Mouse (Mus musculus): ENCODE measurements around the gene Oscar. TPM values are rescaled to one million over a fixed set of nuclear protein-coding genes. Genes with fewer than 3 reads are reported as not detected.

Oscar gene
- 0.12 TPM in 1 of 2 replicates, not detected in the other for polyA plus RNA-seq (2015; fragmentation: Nextera tagmentation; extraction: Ambion mirVana)

DNA sequence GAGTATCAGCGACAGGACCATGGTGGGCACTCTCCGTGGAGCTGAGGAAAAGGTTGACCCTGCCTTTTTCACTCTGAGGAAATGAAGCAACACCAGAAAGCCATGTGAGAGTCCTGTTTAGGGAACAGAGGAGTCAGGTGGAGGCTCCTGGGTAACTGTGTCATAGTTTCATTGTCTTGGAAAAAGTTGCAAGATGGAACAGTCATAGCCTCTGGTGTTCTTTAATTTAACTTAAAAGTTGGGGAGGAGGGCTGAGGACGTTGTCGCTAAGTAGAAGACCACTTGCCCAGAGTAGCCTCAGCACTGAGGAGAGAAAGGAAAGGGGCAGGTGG, at the start of gene Oscar:
TSS of gene Oscar (minus strand) at position 101 of the 332 bp plus-strand sequence.
- H3K4me3 ChIP-seq (ENCODE audit: low read depth, low read length), result peak within 1 kb of the TSS; percentile 75
- WGBS (ENCODE audit: insufficient replicate concordance), result 69% methylated on average over 4 of the region's 4 CpGs
- peaks cover 22% of the 10 kb centered on the region for H3K36me3 ChIP-seq (replicated peaks; ENCODE audit: insufficient read depth, low read length)
- H3K27ac ChIP-seq (ENCODE audit: low read depth), result no peak within 1 kb of the TSS
- H3K9me3 ChIP-seq (ENCODE audit: low read length), result no peaks in the 10 kb centered on the region
- no peaks in the 10 kb centered on the region for H3K27me3 ChIP-seq (ENCODE audit: insufficient read depth, low read length)
- no peak for TF ChIP-seq CTCF (IDR thresholded peaks at IDR 0.05; ENCODE audit: low read depth)
- TF ChIP-seq EP300 (IDR thresholded peaks at IDR 0.05; ENCODE audit: low read depth), result no peak
- ATAC-seq, result no peak
- H3K4me2 ChIP-seq (ENCODE audit: low read depth, low read length), result peak within 1 kb of the TSS; percentile 78
- peaks cover 14% of the 10 kb centered on the region for H3K4me1 ChIP-seq (ENCODE audit: insufficient read depth)
- DNase-seq, result no peak
- H3K9ac ChIP-seq (replicated peaks), result no peak within 1 kb of the TSS

DNA sequence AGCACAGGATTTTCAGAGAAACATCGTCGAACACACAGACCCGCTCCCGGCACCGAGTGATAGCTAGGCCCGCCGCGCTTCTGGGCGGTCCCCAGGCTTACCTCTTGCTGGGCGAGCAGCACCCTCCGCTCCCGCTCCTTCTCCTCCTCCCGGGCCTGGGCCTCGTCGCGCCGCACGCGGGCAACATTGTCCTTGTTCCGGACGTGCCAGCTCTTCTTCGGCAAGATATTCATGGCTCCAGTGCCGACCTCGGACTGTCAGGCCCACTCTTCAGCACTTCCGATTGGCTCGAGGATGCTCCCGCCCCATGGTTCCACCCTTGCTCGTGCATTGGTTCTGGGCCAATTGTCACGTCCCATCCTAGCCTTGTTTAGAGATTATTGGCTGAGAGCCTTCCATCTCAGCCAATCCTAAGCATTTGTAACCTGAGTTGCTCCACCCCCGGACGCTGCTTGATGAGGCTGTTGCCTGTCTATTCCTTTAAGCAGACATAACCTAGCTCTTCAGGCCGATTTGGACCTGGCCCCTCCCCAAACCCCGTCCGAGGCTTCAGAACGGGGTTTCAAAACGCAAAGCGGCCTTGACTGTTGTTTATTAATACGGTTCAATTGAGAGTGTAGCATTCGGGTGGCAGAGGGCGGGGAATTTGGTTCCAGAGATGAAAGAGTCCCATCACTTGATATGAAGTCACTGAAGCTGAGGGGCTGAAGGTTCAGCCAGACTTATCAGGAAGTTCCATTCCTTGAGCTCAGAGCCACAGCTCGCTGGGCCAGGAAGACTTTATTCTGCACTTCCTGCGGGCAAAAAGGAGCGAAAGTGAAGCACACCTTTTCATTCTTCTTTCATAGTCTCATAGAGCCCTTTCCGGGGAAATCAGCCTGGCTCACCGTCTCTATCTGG, 49.5 kb upstream of the Oscar start, which contains the start of gene Leng1:
TSS of gene Leng1 (minus strand) at position 626 of the 900 bp plus-strand sequence.
- Histone ChIP-seq H3K9me3 (ENCODE audit: low read length) (no peaks in the 10 kb centered on the region), H3K4me2 (ENCODE audit: low read depth, low read length) (peak within 1 kb of the TSS; percentile 91), H3K27ac (ENCODE audit: low read depth) (peak within 1 kb of the TSS; percentile 95), H3K27me3 (ENCODE audit: insufficient read depth, low read length) (no peaks in the 10 kb centered on the region), H3K4me3 (ENCODE audit: low read depth, low read length) (peak within 1 kb of the TSS; percentile 80), H3K36me3 (replicated peaks; ENCODE audit: insufficient read depth, low read length) (peaks cover 32% of the 10 kb centered on the region), H3K9ac (replicated peaks) (peak within 1 kb of the TSS; percentile 91), H3K4me1 (ENCODE audit: insufficient read depth) (peaks cover 19% of the 10 kb centered on the region)
- peak; percentile 99 for ATAC-seq
- DNase-seq, result peak; percentile 95
- WGBS (ENCODE audit: insufficient replicate concordance), result 4% methylated on average over 45 of the region's 45 CpGs
- TF ChIP-seq EP300 (IDR thresholded peaks at IDR 0.05; ENCODE audit: low read depth) (no peak), CTCF (IDR thresholded peaks at IDR 0.05; ENCODE audit: low read depth) (no peak)

DNA sequence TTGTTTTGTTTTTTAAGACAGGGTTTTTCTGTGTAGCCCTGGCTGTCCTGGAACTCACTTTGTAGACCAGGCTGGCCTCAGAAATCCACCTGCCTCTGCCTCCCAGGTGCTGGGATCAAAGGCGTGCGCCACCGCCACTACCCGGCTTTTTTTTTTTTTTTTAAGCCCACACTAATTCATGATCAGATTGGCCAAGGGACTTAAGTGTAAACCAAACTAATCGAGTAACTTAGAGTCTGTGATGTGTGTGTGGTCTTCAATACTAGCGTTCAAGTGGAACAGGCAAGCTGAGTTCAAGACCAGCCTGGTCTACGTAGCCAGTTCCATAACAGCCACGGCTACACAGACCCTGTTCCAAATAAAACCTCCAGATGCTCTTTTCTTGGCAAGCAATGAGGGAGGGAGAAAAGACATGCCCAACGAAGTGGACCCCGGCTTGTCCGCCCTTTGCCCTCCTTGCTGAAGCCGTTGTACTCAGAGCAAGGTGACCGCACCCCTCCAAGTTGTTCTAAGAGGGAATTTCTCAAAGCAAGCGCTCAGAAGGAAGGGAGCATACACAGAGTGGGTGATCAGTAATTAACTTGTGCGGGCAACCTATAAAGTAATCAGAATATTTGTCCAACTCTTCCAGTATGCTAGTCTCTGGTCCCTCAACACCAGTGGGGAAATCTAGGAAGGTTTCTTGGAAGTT, 48.7 kb upstream of the Oscar start:
- Histone ChIP-seq H3K4me3 (ENCODE audit: low read depth, low read length) (peak overlapping the region; percentile 80), H3K27me3 (ENCODE audit: insufficient read depth, low read length) (no peaks in the 10 kb centered on the region), H3K4me2 (ENCODE audit: low read depth, low read length) (peak overlapping the region; percentile 91), H3K27ac (ENCODE audit: low read depth) (peak overlapping the region; percentile 95), H3K9me3 (ENCODE audit: low read length) (no peaks in the 10 kb centered on the region), H3K4me1 (ENCODE audit: insufficient read depth) (peaks cover 19% of the 10 kb centered on the region), H3K9ac (replicated peaks) (peak overlapping the region; percentile 91), H3K36me3 (replicated peaks; ENCODE audit: insufficient read depth, low read length) (peaks cover 39% of the 10 kb centered on the region)
- DNase-seq (peak; percentile 40), ATAC-seq (peak; percentile 38)
- TF ChIP-seq EP300 (IDR thresholded peaks at IDR 0.05; ENCODE audit: low read depth) (no peak), CTCF (IDR thresholded peaks at IDR 0.05; ENCODE audit: low read depth) (no peak)
- 20% methylated on average over 15 of the region's 15 CpGs for WGBS (ENCODE audit: insufficient replicate concordance)

DNA sequence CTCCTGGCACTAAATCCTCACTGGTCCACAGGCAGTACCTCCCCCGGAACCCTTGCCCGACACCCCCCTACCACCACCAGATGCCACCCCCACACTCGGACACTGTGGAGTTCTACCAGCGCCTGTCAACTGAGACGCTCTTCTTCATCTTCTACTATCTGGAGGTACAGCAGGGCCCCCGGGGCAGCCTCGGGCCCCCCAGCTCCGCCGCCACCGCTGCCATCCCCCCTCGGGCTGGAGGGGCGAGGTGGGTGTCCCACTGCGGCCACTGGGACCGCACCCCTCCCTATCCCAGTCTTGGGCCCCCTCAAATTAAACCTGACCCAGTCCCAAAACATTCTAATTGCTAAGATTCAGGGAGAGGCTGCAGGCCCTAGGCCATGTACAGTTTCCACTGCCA, 42.6 kb upstream of the Oscar start:
- Histone ChIP-seq H3K9ac (replicated peaks) (no peak overlapping the region), H3K27ac (ENCODE audit: low read depth) (no peak overlapping the region), H3K36me3 (replicated peaks; ENCODE audit: insufficient read depth, low read length) (peaks cover 98% of the 10 kb centered on the region), H3K9me3 (ENCODE audit: low read length) (no peaks in the 10 kb centered on the region), H3K4me2 (ENCODE audit: low read depth, low read length) (no peak overlapping the region), H3K27me3 (ENCODE audit: insufficient read depth, low read length) (no peaks in the 10 kb centered on the region), H3K4me3 (ENCODE audit: low read depth, low read length) (no peak overlapping the region), H3K4me1 (ENCODE audit: insufficient read depth) (peaks cover under 1% of the 10 kb centered on the region; the same call in 1 of the 2 replicates)
- DNase-seq (no peak), ATAC-seq (no peak)
- WGBS (ENCODE audit: insufficient replicate concordance), result 92% methylated on average over 12 of the region's 14 CpGs
- no peak for TF ChIP-seq EP300 (IDR thresholded peaks at IDR 0.05; ENCODE audit: low read depth)
- no peak for TF ChIP-seq CTCF (IDR thresholded peaks at IDR 0.05; ENCODE audit: low read depth)

DNA sequence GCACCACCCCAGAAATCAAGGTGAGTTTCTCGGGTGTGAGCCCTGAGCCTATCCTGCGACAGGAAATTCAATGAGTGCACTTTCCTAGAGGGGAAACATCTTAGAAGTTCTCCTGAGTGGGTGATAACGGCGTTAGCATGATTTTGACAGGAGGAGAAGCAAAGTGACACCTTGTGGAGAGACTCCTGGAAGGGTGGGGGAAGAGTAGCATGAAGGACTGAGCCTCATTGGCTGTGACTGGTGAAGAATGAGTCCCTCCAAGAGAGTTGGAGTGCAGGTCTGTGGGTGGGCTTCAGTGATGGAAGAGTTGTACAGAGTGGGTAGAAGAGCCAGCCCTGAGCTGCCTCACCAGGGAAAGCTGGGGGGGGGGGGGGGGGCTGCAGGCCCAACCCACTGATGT, 41.0 kb upstream of the Oscar start:
- Histone ChIP-seq H3K4me1 (ENCODE audit: insufficient read depth) (no peaks in the 10 kb centered on the region), H3K4me2 (ENCODE audit: low read depth, low read length) (no peak overlapping the region), H3K27ac (ENCODE audit: low read depth) (no peak overlapping the region), H3K9ac (replicated peaks) (no peak overlapping the region), H3K4me3 (ENCODE audit: low read depth, low read length) (no peak overlapping the region), H3K27me3 (ENCODE audit: insufficient read depth, low read length) (no peaks in the 10 kb centered on the region), H3K36me3 (replicated peaks; ENCODE audit: insufficient read depth, low read length) (peaks cover 98% of the 10 kb centered on the region), H3K9me3 (ENCODE audit: low read length) (no peaks in the 10 kb centered on the region)
- no peak for ATAC-seq
- no peak for DNase-seq
- WGBS (ENCODE audit: insufficient replicate concordance), result 91% methylated on average over 4 of the region's 4 CpGs
- TF ChIP-seq CTCF (IDR thresholded peaks at IDR 0.05; ENCODE audit: low read depth), result no peak
- no peak for TF ChIP-seq EP300 (IDR thresholded peaks at IDR 0.05; ENCODE audit: low read depth)

DNA sequence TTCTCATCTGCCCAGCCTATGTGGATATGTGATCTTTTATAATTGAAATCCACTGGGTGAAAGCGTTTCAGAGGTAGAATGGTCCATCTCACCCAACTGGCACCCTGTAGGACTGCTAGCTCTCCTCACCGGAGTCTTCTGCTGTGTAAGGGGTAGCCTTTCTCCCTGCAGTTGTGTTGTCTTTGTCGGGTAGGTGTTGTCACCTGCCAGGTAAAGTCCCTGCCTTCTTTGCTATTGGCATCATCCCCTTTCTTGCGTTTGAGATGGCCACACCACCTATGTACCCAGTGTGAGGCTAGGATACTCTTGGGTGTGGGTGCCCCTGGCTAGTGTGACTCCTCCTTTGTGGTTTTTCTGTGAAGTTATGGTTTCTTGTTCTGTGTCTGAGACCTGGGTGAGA, 30.7 kb upstream of the Oscar start:
- Histone ChIP-seq H3K27ac (ENCODE audit: low read depth) (peak overlapping the region; percentile 98; the same call in 1 of the 2 replicates), H3K4me2 (ENCODE audit: low read depth, low read length) (peak overlapping the region; percentile 93), H3K36me3 (replicated peaks; ENCODE audit: insufficient read depth, low read length) (peaks cover 22% of the 10 kb centered on the region), H3K4me3 (ENCODE audit: low read depth, low read length) (peak overlapping the region; percentile 100), H3K9me3 (ENCODE audit: low read length) (no peaks in the 10 kb centered on the region), H3K4me1 (ENCODE audit: insufficient read depth) (peaks cover 23% of the 10 kb centered on the region), H3K27me3 (ENCODE audit: insufficient read depth, low read length) (no peaks in the 10 kb centered on the region), H3K9ac (replicated peaks) (peak overlapping the region; percentile 100)
- no peak for DNase-seq
- 51% methylated on average over 4 of the region's 4 CpGs for WGBS (ENCODE audit: insufficient replicate concordance)
- ATAC-seq, result no peak
- no peak for TF ChIP-seq EP300 (IDR thresholded peaks at IDR 0.05; ENCODE audit: low read depth)
- TF ChIP-seq CTCF (IDR thresholded peaks at IDR 0.05; ENCODE audit: low read depth), result no peak
